Mouse (Mus musculus) embryonic facial prominence, embryonic 15.5 days (tissue): ENCODE results near the gene Wdr25. TPM values are rescaled to one million over a fixed set of nuclear protein-coding genes. Genes with fewer than 3 reads are reported as not detected.

Source experiments
- ATAC-seq: fragments of 200-750 bp; cut with Nextera tagmentation; 2 replicates; pipeline ENCODE4 v1.8.0; 2017; ENCODE audit warnings: low read depth, moderate TSS enrichment; ENCODE audit not compliant: insufficient number of reproducible peaks, low FRiP score, low TSS enrichment
- H3K27ac ChIP-seq: fragments of 300-500 bp; sonication (generic); replicated peaks from 2 replicates; pipeline ENCODE4 v1.5.1; 2015; ENCODE audit warnings: mild to moderate bottlenecking, inconsistent platforms
- H3K27me3 ChIP-seq: fragments of 300-500 bp; sonication (generic); 2 replicates; pipeline ENCODE4 v1.6.1; 2015; ENCODE audit warnings: inconsistent platforms
- H3K36me3 ChIP-seq: fragments of 300-500 bp; sonication (generic); 2 replicates; pipeline ENCODE4 v1.6.1; 2015; ENCODE audit warnings: mild to moderate bottlenecking, inconsistent platforms
- H3K4me1 ChIP-seq: fragments of 300-500 bp; sonication (generic); 2 replicates; pipeline ENCODE4 v1.6.1; 2015; ENCODE audit warnings: inconsistent platforms
- H3K4me2 ChIP-seq: fragments of 300-500 bp; sonication (generic); replicated peaks from 2 replicates; pipeline ENCODE4 v1.6.1; 2015; ENCODE audit warnings: mild to moderate bottlenecking, inconsistent platforms
- H3K4me3 ChIP-seq: fragments of 300-500 bp; sonication (generic); replicated peaks from 2 replicates; pipeline ENCODE4 v1.5.1; 2015; ENCODE audit warnings: mild to moderate bottlenecking, inconsistent platforms
- H3K9ac ChIP-seq: fragments of 300-500 bp; sonication (generic); 2 replicates; pipeline ENCODE4 v1.6.1; 2015; ENCODE audit warnings: inconsistent platforms
- H3K9me3 ChIP-seq: fragments of 300-500 bp; sonication (generic); replicated peaks from 2 replicates; pipeline ENCODE4 v1.6.1; 2016; ENCODE audit warnings: inconsistent platforms
- WGBS: fragments of 180-500 bp; shearing (Covaris S2); methylation state at CpG from one replicate; pipeline ENCODE4 v1.1.7; 2015; 5-methylcytosine and 5-hydroxymethylcytosine counted together
- polyA plus RNA-seq: library from polyadenylated mRNA; unstranded; fragments of >200 nt; fragmentation: Nextera tagmentation; extraction: Ambion mirVana; gene quantifications from 2 replicates; pipeline ENCODE4 v1.2.1, GENCODE M21; 2015

Wdr25 gene
- polyA plus RNA-seq, 1 experiment from 2014 or later, result 9.9 TPM

DNA sequence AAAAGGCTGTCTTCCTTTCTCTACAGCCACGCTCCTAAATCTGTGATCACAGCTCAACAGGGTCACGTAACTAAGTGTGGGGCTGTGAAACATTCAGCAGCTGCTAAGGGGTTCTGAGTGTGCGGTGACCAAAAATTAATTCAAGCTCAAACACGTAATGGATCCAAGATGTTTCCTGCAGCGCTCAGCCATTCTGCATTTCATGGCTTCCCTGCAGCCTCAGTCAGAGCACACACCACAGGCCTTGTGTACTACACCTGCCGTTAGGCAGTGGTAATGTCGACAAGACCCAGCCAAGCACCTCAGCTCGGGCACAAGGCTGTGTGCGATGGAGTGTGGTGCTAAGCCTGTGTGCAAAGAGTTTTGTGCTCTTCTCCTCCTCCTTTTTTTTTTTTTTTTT, 94.0 kb downstream of the Wdr25 start:
- WGBS, result 54% methylated on average over 9 of the region's 9 CpGs
- Histone ChIP-seq H3K27me3 (no peaks in the 10 kb centered on the region), H3K9me3 (no peaks in the 10 kb centered on the region), H3K4me1 (peaks cover 22% of the 10 kb centered on the region), H3K4me3 (no peak overlapping the region), H3K4me2 (no peak overlapping the region), H3K27ac (no peak overlapping the region), H3K36me3 (no peaks in the 10 kb centered on the region), H3K9ac (no peak overlapping the region)
- no peak for ATAC-seq

DNA sequence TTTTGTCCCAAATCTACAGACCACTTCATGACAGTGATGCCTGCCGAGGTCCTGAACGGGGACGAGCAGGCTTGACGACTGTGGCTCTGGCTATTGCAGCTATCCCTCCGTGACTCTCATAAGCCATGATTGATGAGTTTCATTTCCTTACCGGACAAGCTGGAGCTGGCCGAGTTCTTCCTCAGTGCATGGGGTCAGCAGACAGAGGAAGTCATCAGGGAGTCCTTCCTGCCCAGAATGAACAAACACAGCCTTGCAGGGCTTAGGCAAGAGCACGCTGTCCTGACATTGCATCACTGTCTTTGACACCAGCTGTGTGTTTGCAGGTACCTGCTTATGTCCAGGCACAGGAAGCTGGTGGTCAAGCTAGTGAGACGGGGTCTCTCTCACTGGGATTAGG, 97.0 kb downstream of the Wdr25 start:
- no peak for ATAC-seq
- Histone ChIP-seq H3K9me3 (no peaks in the 10 kb centered on the region), H3K9ac (no peak overlapping the region), H3K4me3 (no peak overlapping the region), H3K4me2 (no peak overlapping the region), H3K36me3 (no peaks in the 10 kb centered on the region), H3K4me1 (peaks cover 12% of the 10 kb centered on the region), H3K27me3 (no peaks in the 10 kb centered on the region), H3K27ac (no peak overlapping the region)
- WGBS, result 70% methylated on average over 9 of the region's 9 CpGs

DNA sequence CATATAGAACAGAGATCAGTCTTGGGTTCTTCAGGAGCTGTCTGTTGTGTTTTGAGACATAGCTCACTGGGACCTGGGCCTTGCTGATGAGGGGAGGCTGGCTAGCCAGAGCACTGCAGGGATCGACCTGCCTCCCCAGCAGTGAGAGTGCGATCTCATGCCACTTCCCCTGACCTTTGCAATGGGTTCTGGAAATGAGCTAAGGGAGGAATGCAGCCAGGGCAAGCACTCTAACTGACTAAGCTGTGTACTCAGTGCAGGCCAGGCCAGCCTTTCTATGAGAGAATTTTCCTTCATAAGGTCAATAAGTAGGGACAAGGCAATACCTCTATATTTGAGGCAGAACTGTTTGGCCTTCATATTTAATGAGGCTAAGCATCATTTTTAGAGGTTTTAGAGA, 99.6 kb downstream of the Wdr25 start:
- Histone ChIP-seq H3K36me3 (no peaks in the 10 kb centered on the region), H3K27ac (no peak overlapping the region), H3K9ac (no peak overlapping the region), H3K4me2 (no peak overlapping the region), H3K9me3 (no peaks in the 10 kb centered on the region), H3K4me3 (no peak overlapping the region), H3K4me1 (peaks cover 7% of the 10 kb centered on the region), H3K27me3 (no peaks in the 10 kb centered on the region)
- WGBS, result 81% methylated on average over 2 of the region's 2 CpGs
- ATAC-seq, result no peak

DNA sequence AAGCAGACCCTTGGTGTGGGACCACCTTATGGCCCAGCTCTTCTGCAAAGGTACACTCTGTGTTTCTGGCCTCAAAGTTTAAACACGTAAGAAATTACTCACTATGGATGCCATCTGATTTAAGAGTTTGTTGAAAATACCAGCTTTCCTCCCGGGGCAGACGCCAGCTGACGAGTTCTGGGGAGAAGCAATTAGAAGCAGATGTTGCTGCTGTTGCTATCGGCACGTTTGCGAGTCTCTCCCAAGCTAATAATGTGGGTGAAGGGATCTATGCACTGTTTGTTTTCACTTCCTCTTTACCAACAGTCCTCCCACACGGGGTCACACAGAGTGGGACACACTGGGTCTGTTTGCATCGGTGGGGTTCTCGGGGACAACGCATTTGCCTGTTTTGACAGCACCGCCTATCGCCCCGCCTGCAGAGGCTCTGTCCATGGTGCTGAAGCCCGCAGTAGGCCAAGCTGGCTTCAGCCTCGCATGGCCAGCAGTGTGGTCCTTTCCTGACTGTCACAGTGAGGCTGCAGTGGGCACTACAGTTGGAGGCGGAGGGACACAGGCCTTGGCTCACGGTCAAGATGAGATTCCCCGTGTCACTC, 101.1 kb downstream of the Wdr25 start:
- 5% methylated on average over 19 of the region's 19 CpGs for WGBS
- peak overlapping the region; percentile 29 for H3K4me3 ChIP-seq

DNA sequence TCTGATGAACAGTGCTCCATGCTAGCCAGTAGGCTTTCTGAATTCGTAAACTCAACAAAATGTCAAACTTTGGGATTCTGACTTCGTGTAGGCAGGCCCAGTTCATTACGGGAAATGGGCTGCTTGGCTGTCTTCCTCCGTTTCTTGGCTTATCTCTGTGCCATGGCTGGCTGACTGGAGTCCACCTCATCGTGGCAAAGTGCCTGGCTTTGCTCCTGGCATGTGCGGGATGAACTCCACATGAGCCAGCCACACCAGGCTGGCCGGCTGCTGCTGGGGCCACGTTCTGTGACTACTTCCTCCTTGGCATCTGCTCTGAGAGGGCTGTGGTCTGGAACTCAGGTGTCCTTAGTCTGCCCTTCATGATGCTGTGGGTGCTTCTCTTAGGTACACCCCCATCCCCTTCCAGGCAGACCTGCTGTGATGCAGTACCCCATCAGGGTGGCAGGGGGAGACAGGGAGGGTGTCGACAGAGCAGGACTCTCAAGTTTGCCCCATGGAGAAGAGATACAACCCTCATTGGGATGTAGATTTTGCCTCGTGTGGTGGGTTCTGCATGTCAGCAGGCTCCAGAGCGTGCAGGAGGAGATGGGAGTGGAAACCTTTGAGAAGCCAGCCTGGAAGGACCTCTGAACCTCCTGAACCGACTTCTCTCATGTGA, 102.7 kb downstream of the Wdr25 start:
- ATAC-seq, result no peak
- H3K27ac ChIP-seq, result no peak overlapping the region

More for the DNA sequence above, 101.1 kb downstream of the Wdr25 start:
- H3K36me3 ChIP-seq, result no peaks in the 10 kb centered on the region
- no peaks in the 10 kb centered on the region for H3K9me3 ChIP-seq
- H3K4me1 ChIP-seq, result peaks cover 7% of the 10 kb centered on the region
- H3K27me3 ChIP-seq, result 0 out of 2 replicates have a peak, but pooled peaks cover 4% of the 10 kb centered on the region
- no peak overlapping the region for H3K9ac ChIP-seq
- no peak for ATAC-seq
- peak overlapping the region; percentile 45 for H3K4me2 ChIP-seq
- no peak overlapping the region for H3K27ac ChIP-seq

DNA sequence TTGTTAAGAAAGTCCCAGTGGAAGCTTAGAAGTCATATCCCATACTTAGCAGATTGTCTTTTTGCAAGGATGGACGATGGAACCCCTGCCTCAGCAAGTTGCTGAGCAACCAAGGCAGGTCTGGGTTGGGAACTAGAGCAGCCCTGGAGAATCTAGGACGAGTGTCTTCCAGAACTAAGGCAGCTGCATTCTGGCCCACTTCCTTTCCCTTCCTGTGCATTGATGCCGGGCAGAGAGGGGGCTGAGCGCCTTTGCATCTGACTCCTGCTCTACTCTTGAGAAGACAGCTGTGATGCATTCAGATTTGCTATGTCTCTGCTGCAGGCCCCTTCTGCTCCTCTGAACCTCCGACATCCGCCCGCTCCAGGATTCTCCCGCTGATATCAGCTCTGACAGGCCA, 103.8 kb downstream of the Wdr25 start:
- WGBS, result 74% methylated on average over 8 of the region's 8 CpGs
- Histone ChIP-seq H3K27ac (no peak overlapping the region), H3K4me2 (no peak overlapping the region), H3K9me3 (no peaks in the 10 kb centered on the region), H3K36me3 (no peaks in the 10 kb centered on the region), H3K9ac (no peak overlapping the region), H3K27me3 (0 out of 2 replicates have a peak, but pooled peaks cover 4% of the 10 kb centered on the region), H3K4me3 (no peak overlapping the region), H3K4me1 (peaks cover 7% of the 10 kb centered on the region)
- no peak for ATAC-seq

More for the DNA sequence above, 102.7 kb downstream of the Wdr25 start:
- WGBS, result 83% methylated on average over 12 of the region's 12 CpGs
- no peaks in the 10 kb centered on the region for H3K9me3 ChIP-seq
- 0 out of 2 replicates have a peak, but pooled peaks cover 4% of the 10 kb centered on the region for H3K27me3 ChIP-seq
- no peaks in the 10 kb centered on the region for H3K36me3 ChIP-seq
- no peak overlapping the region for H3K9ac ChIP-seq
- H3K4me2 ChIP-seq, result no peak overlapping the region
- H3K4me1 ChIP-seq, result peaks cover 7% of the 10 kb centered on the region
- no peak overlapping the region for H3K4me3 ChIP-seq

DNA sequence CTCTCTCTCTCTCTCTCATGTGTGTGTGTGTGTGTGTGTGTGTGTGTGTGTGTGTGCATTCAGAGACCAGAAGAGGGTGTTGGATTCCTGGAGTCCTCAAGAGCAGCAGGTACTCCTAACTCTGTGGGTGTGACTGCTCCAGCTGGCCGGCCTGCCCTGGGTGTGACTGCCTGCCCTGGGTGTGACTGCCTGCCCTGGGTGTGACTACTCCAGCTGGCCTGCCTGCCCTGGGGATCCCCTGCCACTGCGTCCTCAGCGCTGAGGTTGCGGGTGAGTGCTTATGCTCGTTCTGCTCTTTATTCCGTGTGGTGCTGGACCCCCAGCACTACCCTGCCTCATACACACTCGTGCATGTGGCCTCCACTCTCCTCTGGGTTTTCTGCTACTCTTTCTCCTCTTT, 109.5 kb downstream of the Wdr25 start:
- Histone ChIP-seq H3K36me3 (no peaks in the 10 kb centered on the region), H3K4me3 (no peak overlapping the region), H3K9me3 (no peaks in the 10 kb centered on the region), H3K4me2 (no peak overlapping the region), H3K9ac (no peak overlapping the region), H3K27ac (no peak overlapping the region), H3K4me1 (no peaks in the 10 kb centered on the region), H3K27me3 (0 out of 2 replicates have a peak, but pooled peaks cover 4% of the 10 kb centered on the region)
- ATAC-seq, result no peak
- WGBS, result 70% methylated on average over 7 of the region's 7 CpGs

DNA sequence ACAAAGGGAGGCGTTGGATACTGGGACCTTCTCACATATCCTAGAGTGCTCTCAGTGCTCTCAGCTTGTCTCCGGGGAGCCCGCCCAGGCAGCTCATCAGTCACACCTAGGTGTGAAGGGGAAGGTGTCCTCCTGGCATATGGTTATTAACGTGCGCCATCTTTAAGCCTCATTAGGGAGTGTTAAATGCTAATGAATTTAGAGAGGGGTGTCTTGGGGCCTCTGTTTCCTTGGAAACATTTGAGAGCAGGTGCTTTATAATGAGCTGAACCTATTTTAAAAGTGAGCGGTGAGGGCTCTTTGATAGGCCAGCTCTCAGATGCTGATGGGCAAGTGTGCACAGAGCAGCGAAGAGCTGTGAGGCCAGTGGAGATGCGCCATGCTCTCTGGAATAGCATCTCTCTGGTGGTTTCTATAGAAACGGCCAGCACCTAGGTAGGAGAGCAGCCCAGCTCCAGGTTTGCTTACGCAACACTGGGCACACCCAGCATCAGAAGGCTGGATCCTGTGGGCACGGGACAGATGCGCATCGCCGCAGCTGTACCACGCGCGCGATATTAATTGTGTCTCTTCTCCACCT, 116.7 kb downstream of the Wdr25 start:
- H3K36me3 ChIP-seq, result no peaks in the 10 kb centered on the region
- peak; percentile 80 for ATAC-seq

DNA sequence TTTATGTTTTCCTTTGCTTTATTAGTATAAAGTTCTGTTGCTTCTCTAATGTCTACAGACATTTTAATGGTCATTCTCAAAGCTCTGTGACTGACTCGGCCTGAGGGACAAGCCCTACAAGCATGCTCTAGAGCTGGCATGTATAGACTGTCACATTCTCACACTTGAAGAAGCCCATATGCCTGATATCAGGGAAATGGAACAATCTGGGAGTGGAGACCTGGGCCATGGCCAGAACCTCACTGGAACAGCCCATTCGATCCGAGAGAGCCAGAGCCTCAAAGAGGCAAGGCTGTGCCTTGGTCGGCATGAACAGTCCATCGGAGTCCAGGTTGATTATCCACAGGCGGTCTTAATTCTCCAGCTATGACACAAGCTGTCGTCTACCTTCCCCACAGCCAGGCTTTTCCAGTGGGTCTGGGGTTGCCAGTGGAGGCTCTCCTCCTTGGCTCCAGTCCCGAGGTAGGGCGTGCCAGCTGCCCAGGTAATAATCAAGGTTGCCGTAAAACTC, 128.8 kb downstream of the Wdr25 start:
- Histone ChIP-seq H3K9ac (no peak overlapping the region), H3K9me3 (no peaks in the 10 kb centered on the region), H3K4me1 (no peaks in the 10 kb centered on the region; the same call in 1 of the 2 replicates), H3K27me3 (no peaks in the 10 kb centered on the region), H3K4me2 (no peak overlapping the region), H3K27ac (no peak overlapping the region), H3K4me3 (no peak overlapping the region), H3K36me3 (peaks cover 5% of the 10 kb centered on the region; the same call in 1 of the 2 replicates)
- no peak for ATAC-seq
- 72% methylated on average over 10 of the region's 10 CpGs for WGBS

More for the DNA sequence above, 116.7 kb downstream of the Wdr25 start:
- H3K4me2 ChIP-seq, result no peak overlapping the region
- no peaks in the 10 kb centered on the region for H3K27me3 ChIP-seq
- H3K27ac ChIP-seq, result no peak overlapping the region
- no peak overlapping the region for H3K9ac ChIP-seq
- no peaks in the 10 kb centered on the region for H3K9me3 ChIP-seq
- 89% methylated on average over 18 of the region's 18 CpGs for WGBS
- H3K4me1 ChIP-seq, result no peaks in the 10 kb centered on the region
- no peak overlapping the region for H3K4me3 ChIP-seq

DNA sequence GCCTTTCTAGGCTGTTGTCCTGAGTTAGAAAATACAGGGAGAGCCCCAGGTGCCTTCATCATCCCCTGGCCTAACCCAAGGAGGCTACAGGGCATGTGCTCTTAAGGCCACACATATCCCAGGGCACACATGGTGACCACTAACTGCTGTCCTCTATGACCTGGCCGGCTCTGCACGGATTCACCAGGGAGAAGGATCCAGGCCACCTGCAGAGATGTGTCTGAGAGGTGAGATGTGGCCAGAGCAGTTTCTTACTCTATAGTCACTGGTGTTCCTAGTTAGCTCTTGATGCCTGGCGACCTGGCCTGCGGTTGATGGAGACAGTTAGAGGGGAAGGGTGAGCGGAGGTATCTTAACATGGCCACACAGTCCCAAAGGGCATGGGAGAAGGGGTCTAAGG, 129.5 kb downstream of the Wdr25 start:
- no peaks in the 10 kb centered on the region for H3K27me3 ChIP-seq
- no peak for ATAC-seq
- no peaks in the 10 kb centered on the region for H3K9me3 ChIP-seq
- 86% methylated on average over 5 of the region's 5 CpGs for WGBS
- no peak overlapping the region for H3K4me2 ChIP-seq
- no peak overlapping the region for H3K4me3 ChIP-seq
- H3K27ac ChIP-seq, result no peak overlapping the region
- H3K36me3 ChIP-seq, result peaks cover 5% of the 10 kb centered on the region; the same call in 1 of the 2 replicates
- no peaks in the 10 kb centered on the region; the same call in 1 of the 2 replicates for H3K4me1 ChIP-seq
- no peak overlapping the region for H3K9ac ChIP-seq

DNA sequence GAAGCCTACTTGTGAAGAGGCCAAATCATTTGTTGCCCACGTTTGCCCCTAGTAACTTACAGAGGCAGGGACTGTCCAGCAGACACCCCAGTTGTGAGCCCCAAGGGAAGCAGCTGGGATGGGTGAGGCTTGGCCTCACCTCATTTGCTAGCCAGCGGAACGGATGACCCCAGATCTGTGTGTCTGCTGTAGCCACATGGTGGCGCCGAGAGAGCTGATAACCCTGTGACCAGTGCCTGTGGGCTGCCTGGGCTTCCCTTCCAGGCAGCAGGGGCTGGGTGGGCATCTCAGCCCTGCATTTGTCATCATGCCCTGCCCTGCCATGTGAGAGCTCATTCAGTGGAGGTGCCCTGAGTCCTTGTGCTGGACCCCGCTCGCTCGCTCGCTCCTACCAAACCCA, 130.3 kb downstream of the Wdr25 start:
- H3K36me3 ChIP-seq, result peaks cover 5% of the 10 kb centered on the region; the same call in 1 of the 2 replicates
- H3K27me3 ChIP-seq, result no peaks in the 10 kb centered on the region
- H3K4me1 ChIP-seq, result no peaks in the 10 kb centered on the region; the same call in 1 of the 2 replicates
- no peak overlapping the region for H3K9ac ChIP-seq
- H3K4me2 ChIP-seq, result no peak overlapping the region
- 63% methylated on average over 9 of the region's 9 CpGs for WGBS
- no peak overlapping the region for H3K27ac ChIP-seq
- H3K4me3 ChIP-seq, result no peak overlapping the region
- no peaks in the 10 kb centered on the region for H3K9me3 ChIP-seq
- no peak for ATAC-seq
